ENCODE assay signal across 8 mouse cellular contexts in genomic region chr15:27856050-27856787, GRCm38 (mm10).
DNase-seq lines count a peak whose midpoint lies in the region; ATAC-seq and TF ChIP-seq lines count a peak whose summit lies in the region.

No protein-coding gene starts in this region.

- no peak for TF ChIP-seq EP300 in liver, postnatal 0 days (IDR thresholded peaks at IDR 0.05; ENCODE audit: low read depth)

- no peak overlapping the region for H3K4me2 ChIP-seq in hindbrain, embryonic 12.5 days (replicated peaks)
- peak overlapping the region; percentile 68 for H3K4me2 ChIP-seq in liver, postnatal 0 days (ENCODE audit: low read depth, low read length)

- H3K4me1 ChIP-seq in cerebellum, adult 2 months (ENCODE audit: control insufficient read depth, insufficient read depth, low read length) = peaks cover 24% of the 10 kb centered on the region
- no peaks in the 10 kb centered on the region; the same call in 1 of the 2 replicates for H3K4me1 ChIP-seq in bone marrow, adult 2 months (ENCODE audit: control insufficient read depth, insufficient read depth, low read length)
- H3K4me1 ChIP-seq in hindbrain, embryonic 12.5 days = no peaks in the 10 kb centered on the region; the same call in 1 of the 2 replicates
- H3K4me1 ChIP-seq in liver, postnatal 0 days (ENCODE audit: insufficient read depth) = no peaks in the 10 kb centered on the region

- 35% methylated on average over 29 of the region's 29 CpGs for WGBS in cerebellum, adult 2 months
- WGBS in bone marrow, adult 2 months = 6% methylated on average over 29 of the region's 29 CpGs
- 54% methylated on average over 29 of the region's 29 CpGs for WGBS in hindbrain, embryonic 12.5 days
- WGBS in liver, postnatal 0 days (ENCODE audit: insufficient replicate concordance) = 19% methylated on average over 29 of the region's 29 CpGs

- H3K9me3 ChIP-seq in hindbrain, embryonic 12.5 days (replicated peaks) = no peaks in the 10 kb centered on the region
- H3K9me3 ChIP-seq in liver, postnatal 0 days (ENCODE audit: low read length) = no peaks in the 10 kb centered on the region

- peak in 1 of 2 experiments; percentile 24 for DNase-seq in cerebellum, adult 2 months
- no peak for DNase-seq in cerebellum, adult 11 months
- peak; percentile 36 for DNase-seq in liver, postnatal 0 days
- peak; percentile 28 for DNase-seq in thymus, postnatal 14 days
- no peak for DNase-seq in ovary, postnatal 14 days (ENCODE audit: low spot score)
- DNase-seq in cerebellum, adult 8-10 months = no peak

- peak overlapping the region; percentile 6; the same call in 1 of the 2 replicates for H3K9ac ChIP-seq in hindbrain, embryonic 12.5 days
- H3K9ac ChIP-seq in liver, postnatal 0 days (replicated peaks) = no peak overlapping the region

- no peak overlapping the region for H3K27ac ChIP-seq in cerebellum, adult 2 months (ENCODE audit: insufficient read depth, low read length)
- no peak overlapping the region for H3K27ac ChIP-seq in bone marrow, adult 2 months (ENCODE audit: control insufficient read depth, insufficient read depth, low read depth, low read length, poor library complexity)
- H3K27ac ChIP-seq in hindbrain, embryonic 12.5 days = 0 out of 2 replicates have a peak overlapping the region, but pooled peaks have one; percentile 24
- no peak overlapping the region for H3K27ac ChIP-seq in liver, postnatal 0 days (ENCODE audit: low read depth)

- no peak overlapping the region for H3K4me3 ChIP-seq in cerebellum, adult 2 months (replicated peaks; ENCODE audit: insufficient read depth, low read depth, low read length)
- H3K4me3 ChIP-seq in bone marrow, adult 2 months (replicated peaks; ENCODE audit: control insufficient read depth, low read depth, low read length) = peak overlapping the region; percentile 68
- no peak overlapping the region for H3K4me3 ChIP-seq in hindbrain, embryonic 12.5 days
- H3K4me3 ChIP-seq in liver, postnatal 0 days (ENCODE audit: low read depth, low read length) = peak overlapping the region; percentile 33

- peak; percentile 23; the same call in 1 of the 2 replicates for TF ChIP-seq CTCF in cerebellum, adult 2 months (IDR thresholded peaks at IDR 0.05; ENCODE audit: borderline replicate concordance, insufficient read depth, low read depth, low read length)
- TF ChIP-seq CTCF in bone marrow, adult 2 months (IDR thresholded peaks at IDR 0.05; ENCODE audit: control insufficient read depth, insufficient read depth, low read length) = peak; percentile 77
- peak; percentile 68 for TF ChIP-seq CTCF in liver, postnatal 0 days (IDR thresholded peaks at IDR 0.05; ENCODE audit: low read depth)

- TF ChIP-seq POLR2A in cerebellum, adult 2 months (IDR thresholded peaks at IDR 0.05; ENCODE audit: borderline replicate concordance, insufficient read depth, low read length) = no peak
- TF ChIP-seq POLR2A in bone marrow, adult 2 months (IDR thresholded peaks at IDR 0.05; ENCODE audit: borderline replicate concordance, control insufficient read depth, low read depth, low read length) = no peak

- H3K27me3 ChIP-seq in cerebellum, adult 2 months (ENCODE audit: control insufficient read depth, insufficient read depth, low read length) = no peaks in the 10 kb centered on the region
- H3K27me3 ChIP-seq in hindbrain, embryonic 12.5 days = no peaks in the 10 kb centered on the region
- H3K27me3 ChIP-seq in liver, postnatal 0 days (ENCODE audit: insufficient read depth, low read length) = no peaks in the 10 kb centered on the region

- H3K36me3 ChIP-seq in hindbrain, embryonic 12.5 days = peaks cover 45% of the 10 kb centered on the region
- peaks cover 7% of the 10 kb centered on the region for H3K36me3 ChIP-seq in liver, postnatal 0 days (replicated peaks; ENCODE audit: insufficient read depth, low read length)

- no peak for ATAC-seq in hindbrain, embryonic 12.5 days (ENCODE audit: low FRiP score)
- ATAC-seq in liver, postnatal 0 days = peak; percentile 54; the same call in 1 of the 2 replicates

Comparison
In these comparisons a context has a peak if more than half of its experiments do, and no peak if none do; other contexts are left out.
1. DNase-seq: peak in liver, postnatal 0 days (single experiment) and thymus, postnatal 14 days (single experiment); none in cerebellum, adult 11 months (single experiment), ovary, postnatal 14 days (single experiment) and cerebellum, adult 8-10 months (single experiment).
2. H3K4me3 ChIP-seq: peak in bone marrow, adult 2 months (single experiment) and liver, postnatal 0 days (single experiment); none in cerebellum, adult 2 months (single experiment) and hindbrain, embryonic 12.5 days (single experiment).
3. CTCF ChIP-seq: peak in every context shown above with its lines; median percentile 77 in bone marrow, adult 2 months; 68 in liver, postnatal 0 days; 23 in cerebellum, adult 2 months.